Mouse (Mus musculus): Measurements from ENCODE around the gene Map2k4. TPM values are rescaled to one million over a fixed set of nuclear protein-coding genes. Genes with fewer than 3 reads are reported as not detected.

The Map2k4 gene
- polyA plus RNA-seq (2015; fragmentation: Nextera tagmentation; extraction: Ambion mirVana) = 77.5 and 82.0 TPM in 2 replicates

- WGBS = 0% methylated on average over 35 of the region's 36 CpGs
- Histone ChIP-seq H3K27ac (peak within 1 kb of the TSS; percentile 93), H3K4me2 (peak within 1 kb of the TSS; percentile 81), H3K36me3 (no peaks in the 10 kb centered on the region), H3K9ac (peak within 1 kb of the TSS; percentile 99), H3K9me3 (no peaks in the 10 kb centered on the region), H3K4me3 (peak within 1 kb of the TSS; percentile 99), H3K4me1 (replicated peaks) (peaks cover 22% of the 10 kb centered on the region), H3K27me3 (no peaks in the 10 kb centered on the region)
- peak; percentile 99 for ATAC-seq (ENCODE audit: low FRiP score)
Measured at GRCm38 (mm10) chr11:65788154-65788553, at the start of gene Map2k4. Map2k4 (minus strand) TSS chr11:65788297.

DNA sequence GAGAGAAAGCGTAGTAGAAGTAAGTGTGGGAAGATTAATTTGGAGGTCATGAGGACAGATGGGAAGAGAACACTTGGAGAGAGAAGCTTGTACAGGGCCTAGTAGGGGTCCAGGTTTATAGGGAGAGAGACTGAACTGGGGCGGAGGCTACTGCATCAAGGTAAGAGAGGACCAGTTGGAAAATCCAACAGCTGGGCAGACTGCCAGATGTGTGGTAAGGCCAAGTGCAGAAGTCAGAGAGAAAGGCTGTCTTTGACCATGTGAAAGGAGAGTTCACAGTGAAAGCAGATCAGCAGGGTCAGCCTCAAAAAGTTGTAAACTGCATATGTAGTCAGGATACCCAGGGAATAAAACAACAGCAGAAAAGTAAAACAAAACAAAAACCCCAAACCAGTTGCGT, 36.5 kb upstream of the Map2k4 start:
- Histone ChIP-seq H3K27me3 (no peaks in the 10 kb centered on the region), H3K27ac (no peak overlapping the region), H3K9me3 (no peaks in the 10 kb centered on the region), H3K4me1 (replicated peaks) (no peaks in the 10 kb centered on the region), H3K4me3 (no peak overlapping the region), H3K36me3 (peaks cover 59% of the 10 kb centered on the region), H3K9ac (no peak overlapping the region), H3K4me2 (no peak overlapping the region)
- no peak for ATAC-seq (ENCODE audit: low FRiP score)
- 91% methylated on average over 3 of the region's 3 CpGs for WGBS

DNA sequence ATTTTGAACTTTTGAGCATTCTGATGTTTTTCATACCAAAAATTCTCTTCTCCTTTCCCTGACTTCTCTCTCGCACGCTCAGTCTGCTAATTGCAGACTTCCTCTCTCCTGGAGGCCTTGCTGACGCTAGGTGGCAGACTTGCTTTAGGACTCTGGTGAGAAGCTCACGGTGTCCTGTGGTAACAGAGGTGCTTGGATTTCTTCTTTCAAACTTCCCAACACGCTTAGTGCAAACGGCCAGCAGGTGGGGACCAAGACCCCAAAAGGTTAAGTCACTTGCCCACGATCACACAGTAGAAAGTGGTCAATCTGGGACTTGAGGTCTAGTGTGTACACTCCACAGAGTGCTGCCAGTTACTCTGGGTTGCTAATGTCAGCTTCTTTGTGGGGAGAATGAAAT, 32.8 kb upstream of the Map2k4 start:
- WGBS = 13% methylated on average over 7 of the region's 7 CpGs
- H3K36me3 ChIP-seq = peaks cover 53% of the 10 kb centered on the region
- peaks cover 5% of the 10 kb centered on the region for H3K4me1 ChIP-seq (replicated peaks)
- no peaks in the 10 kb centered on the region for H3K9me3 ChIP-seq
- peak; percentile 75 for ATAC-seq (ENCODE audit: low FRiP score)
- no peak overlapping the region for H3K4me3 ChIP-seq
- no peak overlapping the region for H3K9ac ChIP-seq
- no peak overlapping the region for H3K27ac ChIP-seq
- H3K27me3 ChIP-seq = no peaks in the 10 kb centered on the region
- no peak overlapping the region for H3K4me2 ChIP-seq

DNA sequence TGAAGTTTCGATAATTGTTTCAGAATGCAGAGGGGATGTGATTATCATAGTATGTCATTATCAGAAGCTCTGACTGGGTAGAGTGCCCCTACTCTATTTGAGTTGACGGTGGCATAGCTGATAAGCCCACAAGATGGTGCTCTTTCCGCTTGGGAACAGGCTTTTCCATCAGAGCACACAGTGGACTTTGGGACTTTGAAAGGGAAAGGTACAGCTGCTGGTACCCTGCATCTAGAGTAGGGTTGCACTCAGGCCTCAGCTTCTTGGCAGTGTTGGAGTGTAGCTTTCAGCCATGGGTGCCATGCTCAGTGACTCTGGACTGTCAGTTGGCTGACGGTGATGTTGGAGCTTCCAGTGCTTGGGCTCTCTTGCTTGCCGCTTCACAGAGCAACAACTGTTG, 32.2 kb upstream of the Map2k4 start:
- Histone ChIP-seq H3K4me3 (no peak overlapping the region), H3K4me2 (no peak overlapping the region), H3K36me3 (peaks cover 59% of the 10 kb centered on the region), H3K9me3 (no peaks in the 10 kb centered on the region), H3K9ac (no peak overlapping the region), H3K4me1 (replicated peaks) (peaks cover 5% of the 10 kb centered on the region), H3K27me3 (no peaks in the 10 kb centered on the region), H3K27ac (no peak overlapping the region)
- no peak; the same call in 1 of the 2 replicates for ATAC-seq (ENCODE audit: low FRiP score)
- 75% methylated on average over 5 of the region's 5 CpGs for WGBS

DNA sequence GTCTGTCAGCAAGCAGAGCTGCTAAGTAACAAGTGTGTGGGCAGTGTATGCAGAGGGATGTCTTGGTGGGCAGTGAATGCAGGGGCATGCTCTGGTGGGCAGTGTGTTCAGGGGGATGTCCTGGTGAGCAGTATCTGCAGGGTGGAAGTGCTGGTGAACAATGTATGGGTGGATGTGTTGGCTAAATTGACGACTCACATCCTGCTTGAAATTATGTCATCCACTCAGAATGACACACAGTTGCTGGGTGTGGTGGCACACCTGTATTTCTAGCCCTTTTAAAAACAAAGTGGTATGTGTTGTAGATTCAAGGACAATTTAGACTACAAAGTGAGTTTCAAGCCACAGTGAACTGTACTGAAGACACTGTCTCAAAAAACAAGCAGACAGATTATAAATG, 30.1 kb upstream of the Map2k4 start:
- Histone ChIP-seq H3K9me3 (no peaks in the 10 kb centered on the region), H3K36me3 (peaks cover 57% of the 10 kb centered on the region)

DNA sequence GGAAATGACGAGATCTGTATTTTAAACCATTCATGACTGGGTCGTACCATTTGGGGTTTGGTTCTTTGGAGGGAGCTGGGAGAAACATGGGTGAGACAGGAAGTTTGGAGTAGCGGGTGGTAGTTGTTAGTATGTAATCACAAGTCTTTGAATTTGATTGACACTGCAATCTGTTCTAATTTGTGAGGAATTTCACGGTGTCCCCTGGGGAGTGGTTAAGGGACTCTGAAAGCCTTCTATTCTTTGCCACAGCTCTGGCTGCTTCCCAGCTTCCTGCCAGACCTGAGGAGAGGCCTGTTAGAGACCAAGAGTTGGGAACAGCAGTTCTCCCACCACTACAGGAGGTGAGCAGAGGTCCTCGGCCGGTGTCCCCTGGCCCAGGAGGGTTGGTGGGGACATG, 28.1 kb upstream of the Map2k4 start:
- Histone ChIP-seq H3K9me3 (no peaks in the 10 kb centered on the region), H3K4me3 (no peak overlapping the region), H3K27ac (no peak overlapping the region), H3K36me3 (peaks cover 38% of the 10 kb centered on the region), H3K27me3 (no peaks in the 10 kb centered on the region), H3K4me2 (no peak overlapping the region), H3K9ac (no peak overlapping the region), H3K4me1 (replicated peaks) (peaks cover 18% of the 10 kb centered on the region)
- WGBS = 56% methylated on average over 6 of the region's 6 CpGs
- no peak for ATAC-seq (ENCODE audit: low FRiP score)

More for the DNA sequence above, 30.1 kb upstream of the Map2k4 start:
- Histone ChIP-seq H3K9ac (no peak overlapping the region), H3K4me1 (replicated peaks) (peaks cover 5% of the 10 kb centered on the region), H3K4me3 (no peak overlapping the region), H3K27ac (no peak overlapping the region), H3K4me2 (no peak overlapping the region), H3K27me3 (no peaks in the 10 kb centered on the region)
- 82% methylated on average over 1 of the region's 1 CpGs for WGBS
- no peak for ATAC-seq (ENCODE audit: low FRiP score)

DNA sequence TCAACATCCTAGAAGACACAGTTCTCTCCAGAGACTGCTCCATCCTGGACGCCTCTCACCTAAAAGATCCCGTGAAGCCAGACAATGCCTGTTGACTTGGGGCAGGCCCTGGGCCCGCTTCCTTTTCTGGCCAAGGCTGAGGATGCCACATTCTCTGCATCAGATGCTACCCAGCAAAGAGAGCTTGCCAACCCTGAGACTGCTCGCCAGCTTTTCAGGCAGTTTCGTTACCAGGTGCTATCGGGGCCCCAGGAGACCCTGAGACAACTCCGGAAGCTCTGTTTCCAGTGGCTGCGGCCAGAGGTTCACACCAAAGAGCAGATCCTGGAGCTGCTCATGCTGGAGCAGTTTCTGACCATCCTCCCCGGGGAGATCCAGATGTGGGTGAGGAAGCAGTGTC, 26.3 kb upstream of the Map2k4 start:
- Histone ChIP-seq H3K4me2 (no peak overlapping the region), H3K27ac (no peak overlapping the region), H3K9ac (no peak overlapping the region), H3K9me3 (no peaks in the 10 kb centered on the region), H3K4me1 (replicated peaks) (peaks cover 24% of the 10 kb centered on the region), H3K4me3 (no peak overlapping the region), H3K27me3 (no peaks in the 10 kb centered on the region), H3K36me3 (peaks cover 35% of the 10 kb centered on the region)
- 90% methylated on average over 9 of the region's 9 CpGs for WGBS
- ATAC-seq (ENCODE audit: low FRiP score) = no peak

GRCm38 (mm10) chr11:65812088-65812487, 24.0 kb upstream of the Map2k4 start:
- ATAC-seq (ENCODE audit: low FRiP score) = no peak
- WGBS = 23% methylated on average over 5 of the region's 5 CpGs
- no peaks in the 10 kb centered on the region for H3K27me3 ChIP-seq
- H3K27ac ChIP-seq = no peak overlapping the region
- H3K9me3 ChIP-seq = no peaks in the 10 kb centered on the region
- 0 out of 2 replicates have a peak overlapping the region, but pooled peaks have one; percentile 9 for H3K9ac ChIP-seq
- H3K4me3 ChIP-seq = no peak overlapping the region
- peaks cover 28% of the 10 kb centered on the region for H3K36me3 ChIP-seq
- H3K4me2 ChIP-seq = no peak overlapping the region
- peaks cover 33% of the 10 kb centered on the region for H3K4me1 ChIP-seq (replicated peaks)

DNA sequence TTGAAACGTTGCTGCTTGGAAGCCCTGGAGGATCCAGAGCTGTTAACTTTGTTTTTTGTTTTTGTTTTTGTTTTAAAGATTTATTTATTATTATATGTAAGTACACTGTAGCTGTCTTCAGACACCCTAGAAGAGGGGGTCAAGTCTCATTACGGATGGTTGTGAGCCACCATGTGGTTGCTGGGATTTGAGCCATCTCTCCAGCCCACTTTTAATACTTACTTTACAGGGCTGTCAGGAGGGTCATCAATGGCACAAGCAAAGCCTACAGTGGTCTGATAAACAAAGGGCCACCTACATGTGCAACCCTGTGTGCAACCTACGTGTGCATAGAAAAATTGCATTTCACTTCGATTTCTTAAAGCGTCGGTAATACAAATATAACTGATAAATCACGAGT, 19.5 kb upstream of the Map2k4 start:
- 48% methylated on average over 7 of the region's 7 CpGs for WGBS
- Histone ChIP-seq H3K9me3 (no peaks in the 10 kb centered on the region), H3K4me3 (peak overlapping the region; percentile 82), H3K9ac (peak overlapping the region; percentile 84), H3K27me3 (0 out of 2 replicates have a peak, but pooled peaks cover 2% of the 10 kb centered on the region), H3K27ac (peak overlapping the region; percentile 83), H3K4me2 (peak overlapping the region; percentile 89), H3K4me1 (replicated peaks) (peaks cover 34% of the 10 kb centered on the region), H3K36me3 (no peaks in the 10 kb centered on the region)
- peak; percentile 2; the same call in 1 of the 2 replicates for ATAC-seq (ENCODE audit: low FRiP score)

- H3K4me1 ChIP-seq (replicated peaks) = peaks cover 28% of the 10 kb centered on the region
- no peaks in the 10 kb centered on the region for H3K36me3 ChIP-seq
- peak within 1 kb of the TSS; percentile 83 for H3K27ac ChIP-seq
- under 1% methylated on average over 58 of the region's 58 CpGs for WGBS
- H3K27me3 ChIP-seq = 0 out of 2 replicates have a peak, but pooled peaks cover 2% of the 10 kb centered on the region
- peak within 1 kb of the TSS; percentile 82 for H3K4me3 ChIP-seq
- no peaks in the 10 kb centered on the region for H3K9me3 ChIP-seq
- peak within 1 kb of the TSS; percentile 89 for H3K4me2 ChIP-seq
- peak; percentile 96 for ATAC-seq (ENCODE audit: low FRiP score)
- peak within 1 kb of the TSS; percentile 84 for H3K9ac ChIP-seq
Measured at GRCm38 (mm10) chr11:65806909-65807504, 18.9 kb upstream of the Map2k4 start, which contains the start of gene Zkscan6. Zkscan6 (plus strand) TSS chr11:65807175.

GRCm38 (mm10) chr11:65806321-65806904, 18.3 kb upstream of the Map2k4 start:
- peak overlapping the region; percentile 84 for H3K9ac ChIP-seq
- H3K4me2 ChIP-seq = peak overlapping the region; percentile 89
- H3K4me1 ChIP-seq (replicated peaks) = peaks cover 24% of the 10 kb centered on the region
- H3K27me3 ChIP-seq = 0 out of 2 replicates have a peak, but pooled peaks cover 2% of the 10 kb centered on the region
- 1% methylated on average over 20 of the region's 20 CpGs for WGBS
- ATAC-seq (ENCODE audit: low FRiP score) = no peak; the same call in none of the 2 replicates
- H3K36me3 ChIP-seq = no peaks in the 10 kb centered on the region
- peak overlapping the region; percentile 58; the same call in 1 of the 2 replicates for H3K27ac ChIP-seq
- peak overlapping the region; percentile 82 for H3K4me3 ChIP-seq
- H3K9me3 ChIP-seq = no peaks in the 10 kb centered on the region

- Histone ChIP-seq H3K9ac (no peak overlapping the region), H3K36me3 (no peaks in the 10 kb centered on the region), H3K27me3 (0 out of 2 replicates have a peak, but pooled peaks cover 2% of the 10 kb centered on the region), H3K4me2 (no peak overlapping the region), H3K27ac (no peak overlapping the region), H3K4me3 (no peak overlapping the region), H3K9me3 (no peaks in the 10 kb centered on the region), H3K4me1 (replicated peaks) (peaks cover 9% of the 10 kb centered on the region)
- WGBS = 81% methylated on average over 3 of the region's 3 CpGs
- no peak for ATAC-seq (ENCODE audit: low FRiP score)
Measured at GRCm38 (mm10) chr11:65801899-65802298, 13.8 kb upstream of the Map2k4 start.

Measured in hindbrain, embryonic 13.5 days (tissue).